Mouse (Mus musculus) intestine, postnatal 0 days (tissue): ENCODE results near the gene Utp15. TPM values are rescaled to one million over a fixed set of nuclear protein-coding genes. Genes with fewer than 3 reads are reported as not detected.
A peak's percentile ranks its signal among the peaks of the same experiment; 100 is the strongest.

Experiments used
- ATAC-seq: fragments of 200-750 bp; cut with Nextera tagmentation; 2 replicates; pipeline ENCODE4 v1.8.0; 2017; ENCODE audit warnings: mild to moderate bottlenecking, moderate TSS enrichment, moderate library complexity
- H3K27ac ChIP-seq: fragments of 300-500 bp; sonication (generic); 2 replicates; pipeline ENCODE4 v1.5.1; 2014; ENCODE audit warnings: mild to moderate bottlenecking, low read depth, low read length, moderate library complexity
- H3K27me3 ChIP-seq: fragments of 300-500 bp; sonication (generic); replicated peaks from 2 replicates; pipeline ENCODE4 v1.6.1; 2014; ENCODE audit warnings: low read length, mixed read lengths; ENCODE audit not compliant: control insufficient read depth, insufficient read depth
- H3K36me3 ChIP-seq: fragments of 300-500 bp; sonication (generic); 2 replicates; pipeline ENCODE4 v1.6.1; 2014; ENCODE audit warnings: mild to moderate bottlenecking, moderate library complexity; ENCODE audit not compliant: control insufficient read depth, insufficient read depth
- H3K4me1 ChIP-seq: fragments of 300-500 bp; sonication (generic); replicated peaks from 2 replicates; pipeline ENCODE4 v1.6.1; 2014; ENCODE audit warnings: antibody characterized with exemption, low read length, mixed read lengths; ENCODE audit not compliant: control insufficient read depth, insufficient read depth
- H3K4me2 ChIP-seq: fragments of 300-500 bp; sonication (generic); replicated peaks from 2 replicates; pipeline ENCODE4 v1.6.1; 2014; ENCODE audit warnings: low read depth, mild to moderate bottlenecking, moderate library complexity
- H3K4me3 ChIP-seq: fragments of 300-500 bp; sonication (generic); 2 replicates; pipeline ENCODE4 v1.5.1; 2014; ENCODE audit warnings: low read depth, low read length
- H3K9ac ChIP-seq: fragments of 300-500 bp; sonication (generic); 2 replicates; pipeline ENCODE4 v1.6.1; 2014; ENCODE audit warnings: mild to moderate bottlenecking, low read depth, low read length
- H3K9me3 ChIP-seq: fragments of 300-500 bp; sonication (generic); 2 replicates; pipeline ENCODE4 v1.6.1; 2016; ENCODE audit warnings: mixed run types; ENCODE audit not compliant: control insufficient read depth
- CTCF ChIP-seq: sonication (generic); IDR thresholded peaks from 2 replicates; pipeline ENCODE4 v1.5.1; 2016; ENCODE audit warnings: low read depth, mild to moderate bottlenecking, control low read depth, antibody characterized with exemption, moderate library complexity
- WGBS: fragments of 180-500 bp; shearing (Covaris S2); extraction: QIAGEN DNeasy Blood & Tissue Kit; methylation state at CpG from one replicate; pipeline ENCODE4 v1.1.7; 2014; 5-methylcytosine and 5-hydroxymethylcytosine counted together
- polyA plus RNA-seq: library from polyadenylated mRNA; unstranded; fragments of >200 nt; fragmentation: Nextera tagmentation; extraction: Ambion mirVana; gene quantifications from 2 replicates; pipeline ENCODE4 v1.2.1, GENCODE M21; 2015

Gene Utp15
- polyA plus RNA-seq, 1 experiment from 2014 or later, result 9.3 TPM

DNA sequence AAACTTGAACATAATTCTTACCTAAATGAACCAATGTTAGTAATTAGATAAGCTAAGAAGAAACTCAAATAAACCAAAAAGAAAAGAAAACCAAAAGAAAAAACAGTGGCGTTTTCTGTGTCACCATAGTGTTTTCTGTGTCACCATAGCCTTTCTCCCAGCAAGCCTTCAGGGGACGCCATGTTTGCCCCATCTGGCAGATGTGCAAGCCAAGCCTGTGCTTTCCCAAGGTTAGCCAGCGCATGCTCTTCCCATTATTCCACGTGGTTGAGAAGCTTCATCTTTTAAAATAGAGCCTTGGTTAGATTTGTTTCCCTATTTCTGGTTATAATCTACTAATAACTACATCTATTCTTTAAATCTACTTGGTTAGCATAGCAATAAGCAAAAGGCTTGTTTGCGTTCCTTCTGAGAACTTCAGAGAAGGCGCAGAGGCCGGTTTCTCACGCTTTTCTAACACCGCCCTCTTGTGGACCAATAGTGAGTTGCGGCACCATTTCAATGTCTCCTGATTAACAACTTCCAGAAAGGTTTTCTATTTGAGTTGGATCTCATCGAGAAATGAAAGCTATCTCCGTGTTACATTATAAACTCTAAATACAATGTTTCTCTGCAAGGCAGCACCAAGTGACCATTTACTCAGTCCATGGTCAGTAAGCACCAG is 22.7 kb downstream of the Utp15 start:
- Histone ChIP-seq H3K4me1 (no peaks in the 10 kb centered on the region), H3K27me3 (no peaks in the 10 kb centered on the region), H3K27ac (no peak overlapping the region), H3K4me3 (no peak overlapping the region), H3K4me2 (no peak overlapping the region), H3K9me3 (no peaks in the 10 kb centered on the region), H3K9ac (no peak overlapping the region), H3K36me3 (no peaks in the 10 kb centered on the region)
- 17% methylated on average over 12 of the region's 12 CpGs for WGBS
- ATAC-seq, result no peak
- TF ChIP-seq CTCF, result peak; percentile 88

DNA sequence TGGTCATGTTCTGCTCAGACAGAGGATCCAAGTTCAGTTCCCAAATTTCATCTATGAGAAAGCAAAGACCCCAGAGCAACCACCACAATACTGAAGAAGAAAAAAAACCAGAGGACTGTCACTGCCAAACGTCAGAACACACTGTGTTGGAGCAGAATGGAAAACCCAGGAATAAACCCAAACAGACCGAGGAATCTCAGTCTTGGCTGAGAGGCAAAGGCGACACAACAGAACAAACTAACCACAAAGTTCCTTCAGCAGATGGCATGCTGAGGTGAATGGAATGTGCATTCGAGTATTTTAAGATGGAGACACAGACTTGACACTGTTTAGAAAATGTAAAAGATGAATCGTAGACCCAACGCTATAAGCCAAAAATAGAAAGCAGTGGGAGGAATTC is 27.4 kb downstream of the Utp15 start:
- WGBS, result 55% methylated on average over 6 of the region's 6 CpGs
- Histone ChIP-seq H3K27ac (no peak overlapping the region), H3K4me2 (no peak overlapping the region), H3K4me3 (no peak overlapping the region), H3K36me3 (no peaks in the 10 kb centered on the region), H3K9me3 (no peaks in the 10 kb centered on the region), H3K27me3 (no peaks in the 10 kb centered on the region), H3K4me1 (no peaks in the 10 kb centered on the region), H3K9ac (no peak overlapping the region)
- ATAC-seq, result no peak
- no peak for TF ChIP-seq CTCF

DNA sequence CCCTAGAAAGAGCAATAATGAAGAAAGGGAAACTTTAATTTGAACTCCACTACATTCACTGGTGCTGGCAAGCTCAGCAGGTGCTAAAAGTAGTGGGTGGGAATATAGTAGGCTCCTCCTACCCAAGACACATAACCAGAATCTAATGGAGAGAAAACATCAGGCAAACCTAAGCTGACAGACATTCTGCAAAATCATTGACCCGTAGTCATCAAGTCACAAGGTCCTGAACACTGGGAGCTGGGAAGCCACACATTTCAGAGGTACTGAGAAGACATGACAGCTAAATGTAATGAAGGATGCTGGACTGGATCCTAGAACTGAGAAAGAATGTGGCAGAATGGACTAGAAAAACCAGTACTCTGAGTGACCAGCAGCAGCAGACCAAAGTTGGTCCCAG is 32.3 kb downstream of the Utp15 start:
- H3K9ac ChIP-seq, result no peak overlapping the region
- no peak for ATAC-seq
- H3K36me3 ChIP-seq, result no peaks in the 10 kb centered on the region
- TF ChIP-seq CTCF, result no peak
- no peaks in the 10 kb centered on the region for H3K4me1 ChIP-seq
- H3K27ac ChIP-seq, result no peak overlapping the region
- H3K4me3 ChIP-seq, result no peak overlapping the region
- no peak overlapping the region for H3K4me2 ChIP-seq
- WGBS, result 96% methylated on average over 1 of the region's 1 CpGs
- H3K9me3 ChIP-seq, result no peaks in the 10 kb centered on the region
- no peaks in the 10 kb centered on the region for H3K27me3 ChIP-seq

DNA sequence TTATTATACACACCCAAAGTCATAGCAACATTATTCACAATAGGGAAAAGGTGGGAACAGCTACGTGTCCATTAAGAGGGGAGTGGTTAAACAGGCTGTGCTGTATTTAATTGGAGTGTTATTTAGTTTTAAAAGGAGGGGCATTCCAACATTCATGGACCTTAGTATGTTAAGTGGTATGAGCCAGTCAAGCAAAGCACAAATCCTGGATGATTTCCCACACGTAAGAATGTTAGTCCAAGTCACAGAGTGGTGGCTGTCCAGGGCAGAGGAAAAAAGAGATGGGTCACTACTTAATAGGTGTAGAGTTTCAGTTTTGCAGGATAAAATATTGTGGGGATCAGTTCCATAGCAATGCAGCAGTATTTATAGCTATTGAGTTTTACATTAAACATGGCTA is 36.6 kb downstream of the Utp15 start:
- ATAC-seq, result no peak
- Histone ChIP-seq H3K27ac (no peak overlapping the region), H3K4me3 (no peak overlapping the region), H3K4me1 (no peaks in the 10 kb centered on the region), H3K36me3 (no peaks in the 10 kb centered on the region), H3K4me2 (no peak overlapping the region), H3K9me3 (no peaks in the 10 kb centered on the region), H3K27me3 (no peaks in the 10 kb centered on the region), H3K9ac (no peak overlapping the region)
- no peak for TF ChIP-seq CTCF
- 61% methylated on average over 2 of the region's 2 CpGs for WGBS

DNA sequence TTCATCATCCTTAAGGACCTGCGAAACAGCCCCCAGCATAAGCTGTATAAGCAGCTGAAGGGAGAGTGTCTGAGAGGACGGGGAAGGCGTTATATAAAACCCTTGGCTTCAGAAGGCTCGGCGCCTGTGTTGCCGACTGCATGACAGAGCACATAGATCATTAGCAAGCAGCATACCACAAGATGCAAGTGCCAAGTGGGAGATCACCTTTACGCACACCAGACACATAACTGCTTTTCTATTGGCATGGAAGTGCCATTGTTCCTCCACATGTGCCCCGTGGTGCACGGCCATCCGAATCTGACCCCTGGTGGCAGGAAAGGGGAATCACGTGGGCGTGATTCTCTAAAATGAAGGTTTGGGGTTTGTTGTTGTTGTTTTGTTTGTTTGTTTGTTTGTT is 40.0 kb downstream of the Utp15 start:
- no peak overlapping the region for H3K4me2 ChIP-seq
- H3K27me3 ChIP-seq, result no peaks in the 10 kb centered on the region
- WGBS, result 39% methylated on average over 12 of the region's 12 CpGs
- no peak for ATAC-seq
- no peak overlapping the region for H3K9ac ChIP-seq
- peak; percentile 91 for TF ChIP-seq CTCF
- H3K27ac ChIP-seq, result no peak overlapping the region
- no peaks in the 10 kb centered on the region for H3K9me3 ChIP-seq
- no peaks in the 10 kb centered on the region for H3K36me3 ChIP-seq
- no peak overlapping the region for H3K4me3 ChIP-seq
- H3K4me1 ChIP-seq, result no peaks in the 10 kb centered on the region

DNA sequence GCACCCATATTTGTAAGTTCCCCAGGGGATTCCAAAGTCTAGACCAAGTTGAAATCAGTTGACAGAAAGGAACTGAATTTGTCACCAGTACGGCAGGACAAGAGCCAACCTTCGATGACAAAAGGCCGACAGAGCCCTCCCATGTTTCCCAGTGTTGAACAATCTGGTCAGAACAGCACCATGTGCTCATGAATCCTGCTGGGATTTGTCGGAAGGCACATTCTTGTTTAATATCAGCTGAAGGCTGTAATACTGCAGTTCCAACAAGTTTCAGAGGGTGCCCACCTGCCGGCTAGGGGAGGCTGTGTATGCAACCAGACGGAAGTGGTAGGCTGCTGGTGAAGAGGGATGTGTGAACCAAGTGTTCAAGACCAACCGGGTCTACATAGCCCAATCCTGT is 52.7 kb downstream of the Utp15 start:
- no peaks in the 10 kb centered on the region for H3K27me3 ChIP-seq
- H3K4me2 ChIP-seq, result no peak overlapping the region
- H3K36me3 ChIP-seq, result no peaks in the 10 kb centered on the region
- no peak for ATAC-seq
- H3K4me1 ChIP-seq, result no peaks in the 10 kb centered on the region
- H3K9ac ChIP-seq, result no peak overlapping the region
- no peak overlapping the region for H3K27ac ChIP-seq
- WGBS, result 88% methylated on average over 7 of the region's 7 CpGs
- H3K4me3 ChIP-seq, result no peak overlapping the region
- no peak for TF ChIP-seq CTCF
- H3K9me3 ChIP-seq, result no peaks in the 10 kb centered on the region

DNA sequence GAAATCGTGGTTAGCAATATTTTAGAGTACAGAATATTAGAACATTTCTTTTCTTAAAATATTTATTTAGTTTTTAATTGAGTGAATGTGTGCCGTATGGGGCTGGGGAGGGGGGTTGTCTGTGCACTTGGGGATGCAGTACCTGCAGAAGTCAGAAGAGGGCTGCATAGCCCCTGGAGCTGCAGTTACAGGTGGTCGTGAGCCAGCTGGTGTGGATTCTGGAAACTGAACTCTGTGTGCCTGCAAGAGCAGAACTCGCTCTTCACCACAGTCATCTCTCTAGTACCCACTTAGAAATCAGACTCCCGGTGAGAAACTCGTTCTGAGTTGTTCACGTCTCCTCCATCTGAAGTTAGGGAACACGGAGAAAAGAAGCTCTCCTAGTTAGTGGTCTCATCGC is 54.0 kb downstream of the Utp15 start:
- Histone ChIP-seq H3K9ac (no peak overlapping the region), H3K4me1 (no peaks in the 10 kb centered on the region), H3K9me3 (no peaks in the 10 kb centered on the region), H3K27me3 (no peaks in the 10 kb centered on the region), H3K36me3 (no peaks in the 10 kb centered on the region), H3K4me3 (no peak overlapping the region), H3K4me2 (no peak overlapping the region), H3K27ac (no peak overlapping the region)
- ATAC-seq, result no peak
- TF ChIP-seq CTCF, result peak; percentile 64
- WGBS, result 48% methylated on average over 9 of the region's 9 CpGs
